Mouse (Mus musculus) adrenal gland, adult 2 months (tissue): ENCODE results near the gene Rpp14. TPM values are rescaled to one million over a fixed set of nuclear protein-coding genes. Genes with fewer than 3 reads are reported as not detected.

Experiments
- DNase-seq: peaks from one replicate; pipeline ENCODE4 v3.0.0; 2021
- polyA plus RNA-seq: library from polyadenylated mRNA; depleted of rRNA; stranded (reverse); fragments of >200 nt; gene quantifications from 2 replicates; pipeline ENCODE4 v1.2.3, GENCODE M21; 2012
- total RNA-seq, 2 experiments: library from RNA; stranded (reverse); gene quantifications; 2 replicates each; pipeline ENCODE4 v1.2.3; 2021

The Rpp14 gene
- total and polyA plus RNA-seq, 3 experiments, result 6.4 to 39.0 (median 38.8) TPM

DNA sequence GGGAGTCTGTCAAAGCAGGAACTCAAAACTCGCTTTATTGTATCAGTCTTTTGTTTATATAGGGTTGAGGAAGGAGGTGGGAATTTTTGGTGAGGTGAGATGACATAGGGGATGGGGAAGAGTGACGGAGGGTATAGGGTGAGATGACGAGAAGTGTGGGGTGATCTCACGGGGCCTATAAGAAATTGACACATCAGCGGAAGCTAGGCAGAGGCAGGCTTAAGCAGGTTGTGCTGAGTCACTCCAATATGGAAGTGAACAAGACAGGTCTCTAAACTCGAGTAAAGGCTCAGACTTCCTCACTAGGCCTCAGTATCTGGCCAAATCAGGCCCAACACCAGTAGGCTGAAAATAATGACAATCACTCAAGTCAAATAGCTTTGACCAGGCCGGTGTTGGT lies 20.2 kb upstream of the Rpp14 start:
- no peak for DNase-seq

DNA sequence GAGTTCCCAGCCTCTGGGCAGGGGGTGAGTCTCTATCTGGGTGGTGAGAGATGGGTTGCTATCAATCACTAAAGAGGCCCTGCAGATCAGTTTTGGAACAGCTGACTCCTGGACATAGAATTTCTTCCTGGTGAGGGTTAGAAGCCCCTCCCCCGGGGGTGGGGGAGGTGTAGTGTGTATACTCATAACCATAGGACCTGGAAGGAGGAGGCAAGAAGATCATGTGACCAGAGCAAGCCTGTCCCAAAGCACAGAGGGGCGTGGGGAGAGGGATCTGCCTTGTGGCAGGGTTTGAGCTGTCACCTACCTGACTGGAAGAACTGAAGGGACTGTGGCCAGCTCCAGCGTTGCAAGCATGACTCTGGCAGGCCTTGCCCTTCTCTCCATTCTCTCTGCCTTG lies 18.1 kb upstream of the Rpp14 start:
- no peak for DNase-seq

DNA sequence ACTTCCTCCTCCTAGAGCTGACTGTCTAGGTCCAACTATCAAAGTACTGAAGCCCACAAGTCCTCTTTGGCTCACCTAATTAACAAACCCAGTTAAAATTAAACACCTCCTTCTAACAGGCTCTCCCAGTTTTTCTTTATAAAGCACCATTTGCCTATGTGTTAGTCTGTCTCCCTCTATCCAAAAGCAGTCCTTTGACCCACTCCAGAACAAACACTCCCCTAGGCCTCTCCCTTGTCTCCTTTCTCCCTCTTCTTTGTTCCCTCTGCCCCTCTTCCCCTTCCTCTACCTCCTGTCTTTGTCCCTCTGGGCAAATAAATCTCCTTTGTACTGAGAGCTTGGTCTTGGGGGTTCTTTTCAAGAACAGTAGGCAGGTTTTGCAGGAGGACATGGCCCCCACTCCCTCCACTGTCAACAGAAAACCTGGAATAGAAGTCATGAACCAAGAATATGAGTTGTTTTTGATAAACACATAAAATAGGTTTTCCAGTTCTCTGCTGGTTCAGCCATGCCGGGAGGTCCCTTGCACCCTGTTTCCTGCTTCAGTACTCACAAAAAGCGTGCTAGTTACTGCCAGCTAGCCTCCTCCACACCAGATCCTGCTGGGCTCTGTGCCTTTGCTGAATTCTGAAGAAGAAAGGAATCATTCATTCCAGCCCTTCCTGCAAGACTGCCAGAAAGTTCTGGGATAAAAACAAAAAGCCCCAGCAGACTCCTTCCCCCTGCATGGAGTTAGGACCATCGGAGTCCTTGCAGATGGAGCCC lies 17.4 kb upstream of the Rpp14 start:
- no peak for DNase-seq

DNA sequence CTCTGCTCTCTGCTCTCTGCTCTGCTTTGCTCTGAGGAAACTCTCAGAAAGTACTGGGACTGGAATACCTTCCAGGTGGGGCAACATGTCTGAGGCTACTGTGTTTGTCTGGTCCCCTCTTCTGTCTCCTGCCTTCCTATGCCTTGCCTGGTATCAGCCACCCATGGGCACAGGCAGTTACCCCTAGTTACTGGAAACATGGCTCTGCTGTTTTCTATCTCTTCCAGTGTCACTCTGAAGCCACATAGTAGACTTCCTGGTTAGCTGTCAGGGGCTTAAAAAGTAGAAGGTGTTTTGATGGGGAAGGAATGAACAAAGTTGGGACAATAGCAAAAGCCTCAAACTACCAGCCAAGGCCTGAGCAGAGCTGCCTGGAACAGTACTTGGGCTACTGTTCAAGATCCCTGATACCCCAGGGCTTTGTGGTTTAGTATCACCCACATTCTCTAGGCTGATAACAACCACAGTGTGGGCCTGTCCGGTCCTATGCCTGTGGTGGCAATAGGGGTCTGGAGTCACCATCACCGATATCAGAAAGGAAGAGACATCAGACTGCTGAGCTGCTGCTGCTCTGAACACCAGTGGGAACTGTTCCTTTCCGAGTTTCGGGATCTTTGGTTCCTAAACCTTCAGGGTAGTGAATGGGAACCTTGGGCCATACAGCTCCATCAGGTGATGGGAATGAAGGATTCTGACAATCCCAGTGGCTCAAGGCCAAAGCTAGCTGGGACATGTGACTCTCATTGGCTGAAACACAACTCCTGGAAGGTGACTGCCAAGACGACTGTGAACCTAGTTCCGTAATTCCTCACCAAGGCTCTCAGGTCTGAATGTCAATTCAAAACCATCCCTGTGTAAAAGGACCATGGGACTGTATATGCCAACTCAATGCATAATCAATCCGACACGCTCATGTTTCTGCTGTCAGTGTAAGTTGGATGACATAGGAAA lies 16.1 kb upstream of the Rpp14 start:
- no peak for DNase-seq

DNA sequence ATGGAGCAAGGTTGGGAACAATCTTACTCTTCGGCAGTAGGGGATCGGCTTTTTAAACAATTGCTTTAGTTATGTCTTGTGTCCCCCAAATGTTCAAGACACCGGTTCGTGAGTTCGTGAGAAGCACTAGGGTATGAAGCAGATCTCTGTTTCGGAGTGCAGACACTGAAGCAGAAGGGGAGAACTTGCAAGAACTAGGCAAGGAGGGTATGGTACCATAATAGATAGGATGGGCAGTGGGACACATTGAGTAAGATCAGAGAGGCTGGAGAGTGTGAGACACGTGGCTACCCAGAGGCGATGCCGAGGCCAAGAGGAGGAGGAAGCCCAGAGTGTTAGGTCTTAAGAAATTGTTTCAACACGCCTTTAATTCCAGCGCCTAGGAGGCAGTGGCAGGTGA lies 551 bp downstream of the Rpp14 start:
- DNase-seq, result peak; percentile 48

DNA sequence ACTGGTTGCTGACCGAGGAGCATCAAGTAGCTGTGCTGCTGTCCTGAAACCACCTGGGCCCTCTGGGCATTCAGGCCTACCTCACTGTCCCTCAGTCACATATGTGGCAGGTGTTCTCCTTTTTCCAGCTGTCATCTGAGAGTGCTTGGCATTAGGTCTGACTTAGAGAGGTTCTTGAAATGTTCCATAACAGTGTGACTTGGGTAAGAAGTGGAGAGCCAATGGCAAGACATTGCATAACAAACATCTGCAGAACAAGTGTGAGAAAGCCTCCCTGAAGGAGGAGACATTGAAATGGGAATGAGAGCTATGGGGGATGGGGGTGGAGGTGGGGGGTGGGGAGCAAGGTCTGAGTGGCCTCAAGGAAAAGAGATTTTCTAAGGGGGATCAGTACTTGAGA lies 2.8 kb downstream of the Rpp14 start:
- DNase-seq, result no peak

DNA sequence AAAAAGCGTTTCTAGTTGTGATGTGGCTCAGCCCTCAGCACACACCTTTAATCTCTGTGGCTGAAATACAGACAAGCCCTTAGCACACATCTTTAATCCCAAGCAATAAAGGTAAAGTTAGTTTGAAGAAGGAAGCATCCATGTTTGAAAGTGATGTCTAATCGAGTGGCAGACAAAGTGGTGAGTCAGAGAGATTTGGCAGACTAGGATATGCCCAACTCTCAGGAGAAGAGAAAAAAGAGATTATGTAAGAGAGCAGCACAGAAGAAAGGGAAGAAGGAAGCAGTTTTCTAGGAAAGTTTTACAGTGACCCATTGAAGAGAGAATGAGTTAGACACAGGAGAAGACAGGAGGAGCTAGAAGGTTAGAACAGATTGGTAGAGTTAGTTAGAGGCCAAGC lies 8.8 kb downstream of the Rpp14 start:
- DNase-seq, result no peak

DNA sequence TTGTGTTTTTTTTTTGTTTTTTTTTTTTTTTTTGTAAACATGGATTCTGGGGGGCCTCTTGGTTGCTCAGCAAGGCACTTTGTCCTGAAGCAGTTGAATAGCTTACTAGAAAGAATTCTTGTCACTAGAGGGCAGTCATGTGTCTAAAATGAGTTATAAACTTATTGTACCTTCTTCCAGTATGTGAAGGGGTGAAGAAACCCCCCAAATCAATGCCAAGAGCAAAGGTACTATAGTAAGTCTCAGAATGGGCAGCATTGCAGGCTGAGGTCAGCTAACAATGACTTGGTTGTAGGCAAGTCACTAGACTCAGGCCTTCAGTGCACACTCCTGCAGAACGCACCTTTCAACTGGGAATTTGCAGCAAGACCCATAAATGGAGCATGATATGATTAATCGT lies 12.4 kb downstream of the Rpp14 start:
- DNase-seq, result no peak

DNA sequence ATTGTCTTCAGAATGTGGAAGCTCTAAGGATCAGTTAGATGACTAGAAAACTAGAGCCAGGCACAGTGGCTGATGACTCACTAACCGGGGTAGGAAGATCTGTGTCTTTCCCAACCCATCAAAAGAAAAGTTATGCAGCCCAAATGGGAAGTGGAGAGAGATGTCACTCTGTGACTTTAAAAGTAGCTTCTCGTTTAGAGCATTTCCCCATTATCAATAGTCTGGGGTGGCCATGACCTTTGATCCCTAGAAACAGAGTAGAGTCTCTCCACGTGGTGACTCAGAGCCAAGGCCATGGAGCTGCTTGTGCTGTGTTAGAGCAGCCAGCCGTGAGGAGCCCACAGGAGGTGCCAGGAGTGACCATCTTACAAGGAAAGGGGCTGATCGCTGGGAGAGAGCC lies 13.3 kb downstream of the Rpp14 start:
- DNase-seq, result peak; percentile 85

DNA sequence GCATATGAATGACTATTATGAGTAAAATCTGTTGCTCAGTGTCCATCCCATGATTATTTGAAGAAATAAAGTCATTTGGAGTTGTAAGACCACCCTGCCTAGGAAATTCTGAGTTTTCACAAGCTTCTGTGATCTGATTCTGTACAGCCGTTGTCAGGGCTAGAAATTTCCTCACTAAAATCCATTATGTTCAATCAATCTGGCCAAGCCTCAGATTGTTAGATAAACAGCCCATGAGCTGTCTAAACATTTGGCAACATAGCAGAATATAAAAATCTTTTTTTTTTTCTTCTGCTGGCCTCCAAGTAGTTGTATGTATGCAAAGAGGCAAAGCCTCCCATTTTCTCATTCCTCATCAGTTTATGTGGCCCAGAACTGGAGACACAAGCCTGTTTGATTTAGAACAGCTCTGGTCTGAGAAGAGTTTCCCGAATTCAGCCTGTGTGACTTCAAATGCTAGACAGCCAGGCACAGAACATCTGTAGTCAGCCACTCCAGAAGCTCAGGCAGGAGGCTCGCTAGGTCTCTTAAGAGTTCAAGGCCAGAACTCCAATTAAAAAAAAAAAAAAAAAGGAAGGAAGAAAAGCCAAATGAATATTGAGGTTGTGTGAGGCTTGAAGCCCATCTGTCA lies 14.9 kb downstream of the Rpp14 start:
- no peak for DNase-seq

DNA sequence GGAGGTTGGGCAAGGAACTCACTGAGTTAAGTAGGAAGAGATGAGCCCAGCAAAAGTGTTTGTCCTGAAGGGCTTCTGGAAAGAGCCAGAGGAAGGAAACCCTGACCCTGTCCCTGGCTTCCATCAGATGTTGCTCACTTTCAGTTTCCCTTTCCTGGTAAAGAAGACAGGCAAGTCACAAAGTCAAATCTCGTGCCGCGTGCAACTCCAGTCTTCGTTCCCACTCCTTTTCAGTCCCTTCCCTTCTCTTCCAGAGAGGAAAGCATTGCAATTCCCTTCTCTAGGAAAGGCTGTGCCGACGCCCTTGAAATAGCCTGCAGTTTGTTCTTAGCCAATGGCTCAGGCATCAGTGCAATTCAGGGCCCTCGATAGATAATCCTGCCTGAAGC lies 15.4 kb downstream of the Rpp14 start:
- DNase-seq, result peak; percentile 65

DNA sequence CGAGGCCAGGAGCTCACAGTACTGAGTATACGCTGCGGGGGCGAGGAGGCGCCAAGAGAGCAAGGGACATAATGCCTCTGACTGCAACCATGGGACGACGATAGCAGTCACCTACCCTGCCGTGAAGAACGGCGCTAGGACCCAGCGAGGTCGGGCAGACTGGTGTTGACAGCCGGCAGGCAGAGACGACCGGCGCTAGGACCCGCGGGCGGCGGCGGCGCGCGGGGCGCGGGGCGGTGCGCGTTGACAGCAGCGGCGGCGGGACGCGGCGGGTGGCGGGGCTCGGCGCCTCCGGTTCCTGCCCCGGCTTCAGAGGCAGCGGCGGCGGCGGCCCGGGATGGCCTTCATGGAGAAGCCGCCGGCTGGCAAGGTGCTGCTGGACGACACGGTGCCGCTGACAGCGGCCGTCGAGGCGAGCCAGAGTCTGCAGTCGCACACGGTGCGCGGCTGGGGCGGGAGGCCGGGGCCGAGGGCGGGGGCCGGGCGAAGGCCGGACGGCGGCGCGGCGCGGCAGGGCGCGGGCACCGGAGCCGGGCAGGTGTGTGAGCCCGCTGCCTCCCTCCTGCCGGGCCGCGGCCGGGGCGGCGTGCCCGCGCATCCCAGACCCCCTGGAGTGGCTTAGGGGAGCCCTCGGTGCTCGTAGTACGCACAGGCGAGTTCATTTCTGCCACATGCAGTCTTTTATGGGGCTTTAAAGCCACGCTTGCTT lies 18.0 kb downstream of the Rpp14 start, which contains the start of gene Pxk:
Gene Pxk, plus strand, starts transcription at position 234 of the 709 bp plus-strand sequence.
- DNase-seq, result peak; percentile 98

DNA sequence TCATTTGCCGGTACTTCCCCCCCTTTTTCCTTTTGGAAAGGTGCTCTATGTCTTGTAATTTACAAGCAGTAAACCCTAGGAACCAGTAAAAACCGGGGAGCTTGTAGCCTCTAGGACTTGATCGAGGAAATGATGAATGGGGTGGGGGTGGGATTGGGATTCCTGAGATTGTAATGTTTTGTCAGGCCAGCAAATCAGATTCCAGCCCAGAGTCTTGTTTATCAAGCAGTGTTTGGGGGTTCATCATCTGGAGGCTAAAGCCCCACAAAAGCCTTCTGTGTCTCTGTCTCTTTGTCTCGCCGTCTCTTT lies 18.5 kb downstream of the Rpp14 start:
- no peak for DNase-seq

DNA sequence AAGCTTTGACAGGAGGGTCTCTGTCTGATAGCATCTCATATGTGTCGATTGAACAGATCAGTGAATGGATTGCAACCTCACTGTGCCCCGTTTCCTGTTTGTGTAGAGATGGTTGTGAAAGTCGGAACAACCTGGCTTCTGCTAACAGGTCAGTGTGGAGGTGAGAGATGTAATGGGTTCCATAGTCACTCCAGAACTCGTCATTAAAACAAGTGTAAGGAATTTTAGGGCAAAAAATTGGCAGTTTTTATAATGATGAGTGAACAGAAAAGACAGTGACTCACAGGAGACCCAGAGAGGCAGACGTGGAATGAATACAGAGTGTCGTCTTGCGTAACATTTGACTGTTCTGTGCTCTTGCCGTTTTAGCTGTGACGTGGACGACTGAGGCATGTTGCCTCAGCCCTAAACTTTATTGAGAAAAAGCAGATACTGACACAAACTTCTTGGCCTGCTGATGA lies 19.4 kb downstream of the Rpp14 start:
- DNase-seq, result peak; percentile 65

DNA sequence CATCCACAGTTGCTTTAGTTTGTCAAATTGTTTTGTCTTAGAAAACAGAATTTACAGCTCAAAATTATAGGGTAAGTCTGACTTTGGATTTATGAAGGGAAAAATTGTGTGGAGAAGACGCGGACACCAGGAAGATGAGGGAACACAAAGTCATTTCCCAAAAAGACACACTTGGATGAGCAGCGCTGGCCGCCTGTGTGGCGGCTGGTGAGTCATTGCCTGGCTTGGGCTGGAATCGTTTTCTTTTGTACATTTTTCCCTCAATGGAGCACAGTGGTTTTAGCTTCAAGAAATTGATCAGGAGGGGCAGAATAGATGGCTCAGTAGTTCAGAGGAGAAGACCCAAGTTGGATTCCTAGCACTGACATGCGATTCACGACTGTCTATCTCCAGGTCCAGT lies 21.7 kb downstream of the Rpp14 start:
- DNase-seq, result peak; percentile 31

DNA sequence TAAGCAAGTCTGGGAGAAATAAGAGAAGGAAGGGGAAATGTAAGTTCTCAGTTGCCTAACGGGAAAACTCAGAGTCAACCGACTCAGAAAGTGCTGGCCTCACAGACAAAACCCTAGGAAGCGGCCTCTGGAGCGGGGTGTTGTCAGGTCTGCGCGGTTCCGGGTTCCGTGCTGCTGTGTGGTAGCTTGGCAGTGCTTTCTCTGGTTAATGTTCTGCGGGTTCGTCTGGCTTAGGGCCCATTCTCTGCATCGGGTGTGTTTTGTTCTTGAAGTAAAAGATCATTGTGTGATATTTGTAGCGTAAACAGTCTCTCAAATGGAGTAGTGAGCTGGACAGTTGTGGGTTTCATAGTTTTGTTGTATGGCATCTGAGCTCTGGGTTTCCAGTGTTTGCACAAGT lies 22.5 kb downstream of the Rpp14 start:
- DNase-seq, result no peak

DNA sequence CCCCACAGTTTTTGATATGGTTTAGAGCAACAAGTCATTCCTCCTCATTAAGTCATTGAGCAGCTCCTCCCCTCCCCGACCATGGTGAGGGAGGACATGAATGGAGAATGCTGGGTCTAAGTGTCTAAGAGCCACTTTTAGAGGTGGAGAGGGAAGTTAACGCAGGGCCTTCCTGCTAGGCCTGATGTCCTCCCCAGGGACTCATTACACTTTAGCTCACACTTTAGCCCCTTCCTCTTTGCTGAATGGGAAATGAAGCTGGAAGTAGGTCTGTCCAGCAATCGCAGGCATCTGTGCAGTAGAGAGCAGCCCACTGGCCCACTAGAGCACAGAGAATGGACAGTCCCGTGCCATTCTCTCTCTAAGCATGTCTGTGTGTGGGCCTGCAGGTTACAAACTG lies 27.9 kb downstream of the Rpp14 start:
- no peak for DNase-seq

DNA sequence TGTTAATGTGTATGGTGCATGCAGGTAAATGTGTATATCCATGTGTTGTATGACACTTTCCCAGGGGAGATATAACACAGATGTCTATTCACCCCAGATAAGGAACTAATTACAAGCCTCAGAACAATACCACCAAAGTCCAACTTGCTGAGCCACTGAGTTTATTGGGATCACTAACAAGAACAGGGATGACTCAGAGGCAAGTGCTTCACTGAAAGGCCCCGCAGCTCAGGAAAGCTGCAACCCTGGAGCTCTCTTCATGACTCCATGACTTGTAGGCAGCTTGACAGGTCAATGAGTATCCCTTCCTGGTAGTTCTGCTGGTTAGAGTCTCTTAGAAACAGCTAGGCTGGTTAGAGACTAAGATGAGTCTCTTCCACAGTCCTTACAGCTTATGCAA lies 28.8 kb downstream of the Rpp14 start:
- no peak for DNase-seq

DNA sequence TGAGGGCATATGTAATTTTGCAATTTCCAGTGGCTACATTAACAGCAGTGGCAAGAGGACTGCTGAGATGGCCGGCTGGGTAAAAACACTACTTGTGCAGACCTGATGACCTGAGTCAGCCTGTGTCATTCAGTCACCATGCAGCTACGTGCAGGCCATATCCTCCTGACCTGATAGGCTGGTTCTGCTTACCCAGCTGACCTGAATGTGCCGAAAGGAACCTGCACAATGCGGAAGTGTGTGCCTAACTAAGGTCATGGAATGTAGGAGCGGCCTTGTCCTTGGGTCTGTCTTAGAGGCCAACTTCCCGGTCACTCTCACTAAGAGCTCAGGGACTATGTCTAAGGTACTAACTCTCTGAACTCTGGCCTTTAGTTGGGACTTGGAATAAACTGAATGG lies 31.4 kb downstream of the Rpp14 start:
- DNase-seq, result peak; percentile 59

DNA sequence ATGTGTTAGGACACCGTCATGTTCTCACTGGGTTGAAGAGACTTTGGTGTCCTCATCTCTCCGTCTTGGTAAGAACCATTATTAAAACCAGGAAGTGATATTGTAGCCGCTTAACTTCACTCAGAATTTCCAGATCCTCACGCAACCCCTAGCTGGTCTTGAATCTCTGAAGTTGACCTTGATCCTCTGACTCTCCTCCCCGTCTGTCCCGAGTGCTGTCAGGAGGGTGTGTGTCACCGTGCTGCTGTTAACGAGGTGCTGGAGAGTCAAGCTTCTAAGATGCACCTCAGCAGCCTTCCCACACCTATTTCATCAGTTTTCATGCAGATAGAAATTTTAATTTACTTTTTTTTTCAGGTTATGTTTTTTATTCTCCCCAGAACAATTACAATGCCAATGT lies 31.9 kb downstream of the Rpp14 start:
- DNase-seq, result peak; percentile 66

DNA sequence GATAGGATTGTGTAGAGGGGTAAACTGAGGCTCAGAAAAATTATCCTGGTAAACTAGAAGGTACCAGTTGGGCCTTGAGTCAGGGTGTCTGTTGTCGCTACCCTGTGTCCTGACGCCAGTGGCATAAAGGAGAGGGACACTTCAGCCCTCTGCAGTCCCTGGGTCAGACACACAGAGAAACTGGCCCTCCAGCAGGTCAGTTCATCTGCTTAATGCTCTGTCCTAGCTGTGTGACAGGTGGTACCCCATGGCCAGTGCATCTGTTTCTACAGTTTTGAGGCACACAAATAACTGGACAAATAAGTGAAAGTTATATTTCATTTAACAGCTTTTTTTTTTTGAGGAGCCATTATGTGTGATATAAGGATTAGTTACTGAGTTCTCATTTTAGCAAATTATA lies 33.4 kb downstream of the Rpp14 start:
- no peak for DNase-seq

DNA sequence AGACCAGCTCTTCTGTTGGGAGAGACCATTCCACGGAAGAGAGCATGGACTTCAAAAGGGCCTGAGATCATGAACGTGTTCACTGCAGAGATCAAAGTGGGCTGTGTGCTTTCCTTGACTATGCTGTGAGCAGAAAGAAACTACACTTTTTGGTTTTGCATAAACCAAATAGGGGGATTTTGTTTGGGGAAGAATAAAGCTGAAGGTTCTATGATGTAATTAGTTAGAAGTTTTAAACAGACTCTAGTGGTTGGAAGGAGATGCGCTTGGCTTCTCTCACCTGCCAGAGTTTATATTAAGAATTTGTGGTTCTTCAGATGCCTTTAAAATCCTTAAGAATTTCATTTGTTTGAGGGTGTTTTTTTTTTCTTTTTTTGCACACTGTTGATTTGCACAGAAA lies 34.1 kb downstream of the Rpp14 start:
- DNase-seq, result no peak
